Comparison of ENCODE assay signal across 11 mouse cellular contexts in genomic region chr17:80756043-80756442, GRCm38 (mm10). TPM values are rescaled to one million over a fixed set of nuclear protein-coding genes. Genes with fewer than 3 reads are reported as not detected.
DNase-seq lines count a peak whose midpoint lies in the region; ATAC-seq lines count a peak whose summit lies in the region.
"Had no signal": no experiment of that assay in that cellular context is flagged by ENCODE, and none has a peak within 500 bp of the region (broad histone marks: within the 10 kb centered on the region; RNA-seq: fewer than 3 reads in every experiment).

No protein-coding gene starts in this region.

- WGBS in heart, embryonic 14.5 days = 53% methylated on average over 5 of the region's 5 CpGs
- WGBS in heart, embryonic 12.5 days = 49% methylated on average over 5 of the region's 5 CpGs
- 79% methylated on average over 5 of the region's 5 CpGs for WGBS in midbrain, embryonic 11.5 days

- no peak overlapping the region for H3K9ac ChIP-seq in heart, embryonic 14.5 days (ENCODE audit: low read length)
- no peak overlapping the region for H3K9ac ChIP-seq in heart, embryonic 12.5 days
- no peak overlapping the region for H3K9ac ChIP-seq in midbrain, embryonic 11.5 days (ENCODE audit: low read length)

- H3K27me3 ChIP-seq in heart, embryonic 14.5 days (ENCODE audit: control insufficient read depth, insufficient read depth, low read length) = no peaks in the 10 kb centered on the region
- no peaks in the 10 kb centered on the region for H3K27me3 ChIP-seq in heart, embryonic 12.5 days (replicated peaks)
- H3K27me3 ChIP-seq in midbrain, embryonic 11.5 days (ENCODE audit: control insufficient read depth, insufficient read depth, low read length) = no peaks in the 10 kb centered on the region

- peak; percentile 32 for DNase-seq in 3134 (ENCODE audit: extremely low read depth, insufficient read length, low spot score)
- DNase-seq in adrenal gland, postnatal 36 days = peak; percentile 49 to 50
- peak; percentile 67 for DNase-seq in kidney, postnatal 14 days
- no peak for DNase-seq in cerebellum, postnatal 36 days
- DNase-seq in ovary, postnatal 10 days (ENCODE audit: low spot score) = no peak
- DNase-seq in midbrain, embryonic 11.5 days (ENCODE audit: low spot score, missing footprints) = no peak
- DNase-seq: cerebellum, adult 9-10 months; right cerebral cortex, postnatal 14 days had no signal

- no peaks in the 10 kb centered on the region; the same call in 1 of the 2 replicates for H3K9me3 ChIP-seq in heart, embryonic 14.5 days (ENCODE audit: control insufficient read depth, low read length)
- no peaks in the 10 kb centered on the region; the same call in 1 of the 2 replicates for H3K9me3 ChIP-seq in heart, embryonic 12.5 days (replicated peaks)
- H3K9me3 ChIP-seq in midbrain, embryonic 11.5 days (ENCODE audit: control insufficient read depth, low read length) = no peaks in the 10 kb centered on the region
- H3K9me3 ChIP-seq: forebrain, embryonic 10.5 days had no signal

- H3K27ac ChIP-seq in heart, embryonic 14.5 days (replicated peaks in 1 of 2; ENCODE audit: control insufficient read depth in 1 of 2, insufficient read depth in 1 of 2, low read depth in 2 of 2, low read length in 2 of 2) = 0 out of 4 replicates have a peak overlapping the region, but pooled peaks of 1 of the 2 experiments have one; percentile 34
- no peak overlapping the region for H3K27ac ChIP-seq in heart, embryonic 12.5 days (ENCODE audit: poor library complexity, severe bottlenecking)
- no peak overlapping the region for H3K27ac ChIP-seq in midbrain, embryonic 11.5 days (ENCODE audit: low read depth, low read length)
- H3K27ac ChIP-seq: forebrain, embryonic 10.5 days had no signal

- H3K4me2 ChIP-seq in heart, embryonic 14.5 days (ENCODE audit: low read length) = no peak overlapping the region
- H3K4me2 ChIP-seq in heart, embryonic 12.5 days = no peak overlapping the region
- H3K4me2 ChIP-seq in midbrain, embryonic 11.5 days = no peak overlapping the region

- ATAC-seq in heart, embryonic 14.5 days (ENCODE audit: insufficient number of reproducible peaks, insufficient read depth, low FRiP score, low read depth) = peak; percentile 47; the same call in 1 of the 2 replicates
- no peak for ATAC-seq in heart, embryonic 12.5 days (ENCODE audit: insufficient number of reproducible peaks, low FRiP score)
- no peak for ATAC-seq in midbrain, embryonic 11.5 days (ENCODE audit: low FRiP score)

- H3K36me3 ChIP-seq in heart, embryonic 14.5 days (ENCODE audit: control insufficient read depth, insufficient read depth, low read length) = no peaks in the 10 kb centered on the region
- no peaks in the 10 kb centered on the region for H3K36me3 ChIP-seq in heart, embryonic 12.5 days
- H3K36me3 ChIP-seq in midbrain, embryonic 11.5 days (ENCODE audit: control insufficient read depth, insufficient read depth, low read length) = no peaks in the 10 kb centered on the region
- H3K36me3 ChIP-seq: forebrain, embryonic 10.5 days had no signal

- H3K4me1 ChIP-seq in heart, embryonic 14.5 days (ENCODE audit: control insufficient read depth in 2 of 2, insufficient read depth in 2 of 2, low read length in 2 of 2) = peaks cover 8 to 9% of the 10 kb centered on the region in 2 experiments
- H3K4me1 ChIP-seq in heart, embryonic 12.5 days (replicated peaks) = peaks cover 21% of the 10 kb centered on the region
- no peaks in the 10 kb centered on the region for H3K4me1 ChIP-seq in midbrain, embryonic 11.5 days (ENCODE audit: control insufficient read depth, insufficient read depth, low read length)

- no peak overlapping the region for H3K4me3 ChIP-seq in heart, embryonic 14.5 days (ENCODE audit: control insufficient read depth in 1 of 2, insufficient read depth in 1 of 2, low read depth in 1 of 2, low read length in 2 of 2)
- H3K4me3 ChIP-seq in heart, embryonic 12.5 days = no peak overlapping the region
- H3K4me3 ChIP-seq in midbrain, embryonic 11.5 days (ENCODE audit: low read depth, low read length) = no peak overlapping the region
- H3K4me3 ChIP-seq: forebrain, embryonic 10.5 days had no signal

RNA-seq across cellular contexts. Expression of gene Map4k3, which starts 27.8 kb away (rescaled TPM):
- polyA plus RNA-seq in heart, embryonic 14.5 days (2014; fragmentation: Nextera tagmentation; extraction: Ambion mirVana) = 29.1 and 29.6 TPM in 2 replicates
- 25.0 and 25.8 TPM in 2 replicates for polyA plus RNA-seq in heart, embryonic 12.5 days (2016; fragmentation: Nextera tagmentation; extraction: Ambion mirVana)
- 10 to 100 TPM; 45.0 to 50.5 TPM for total RNA-seq in adrenal gland, postnatal 36 days (2021)
- polyA plus RNA-seq in midbrain, embryonic 11.5 days (2014; fragmentation: Nextera tagmentation; extraction: Ambion mirVana) = 28.2 and 29.9 TPM in 2 replicates

Comparison
In these comparisons a context has a peak if more than half of its experiments do, and no peak if none do; other contexts are left out.
1. DNase-seq: peak in 3134 (single experiment), adrenal gland, postnatal 36 days (2 of 2) and kidney, postnatal 14 days (single experiment); none in cerebellum, postnatal 36 days (0 of 2), ovary, postnatal 10 days (single experiment) and midbrain, embryonic 11.5 days (single experiment).